Mouse (Mus musculus): ENCODE measurements around the gene Mdm2.
A peak's percentile ranks its signal among the peaks of the same experiment; 100 is the strongest.
"Not testable (repeated sequence)": the region's sequence is repeated elsewhere in the genome, so short reads cannot be mapped to it uniquely, and the experiment has no call there.

Mdm2 gene

GRCm38 (mm10) chr10:117710604-117711141 lies at the start of gene Mdm2:
Gene Mdm2 (minus strand): TSS chr10:117710758.
- peak; percentile 99 to 100 for DNase-seq (ENCODE audit: low spot score in 2 of 2)

GRCm38 (mm10) chr10:117759844-117760630 lies 49.5 kb upstream of the Mdm2 start:
- no peak for DNase-seq (ENCODE audit: low spot score in 2 of 2)

- no peak for DNase-seq (ENCODE audit: low spot score in 2 of 2)
Observed at GRCm38 (mm10) chr10:117758749-117759727, 48.5 kb upstream of the Mdm2 start.

- not testable (repeated sequence) for DNase-seq (ENCODE audit: low spot score in 2 of 2)
Observed at GRCm38 (mm10) chr10:117758344-117758743, 47.8 kb upstream of the Mdm2 start.

- no peak for DNase-seq (ENCODE audit: low spot score in 2 of 2)
Observed at GRCm38 (mm10) chr10:117757796-117758342, 47.3 kb upstream of the Mdm2 start.

- DNase-seq (ENCODE audit: low spot score in 2 of 2), result no peak
Observed at GRCm38 (mm10) chr10:117757259-117757658, 46.7 kb upstream of the Mdm2 start.

GRCm38 (mm10) chr10:117756784-117757183 lies 46.2 kb upstream of the Mdm2 start:
- DNase-seq (ENCODE audit: low spot score in 2 of 2), result no peak

GRCm38 (mm10) chr10:117755799-117756467 lies 45.4 kb upstream of the Mdm2 start:
- no peak for DNase-seq (ENCODE audit: low spot score in 2 of 2)

GRCm38 (mm10) chr10:117755086-117755798 lies 44.7 kb upstream of the Mdm2 start:
- no peak for DNase-seq (ENCODE audit: low spot score in 2 of 2)

- no peak for DNase-seq (ENCODE audit: low spot score in 2 of 2)
Observed at GRCm38 (mm10) chr10:117754609-117754940, 44.0 kb upstream of the Mdm2 start.

GRCm38 (mm10) chr10:117753711-117754608 lies 43.4 kb upstream of the Mdm2 start:
- DNase-seq (ENCODE audit: low spot score in 2 of 2), result no peak

- no peak for DNase-seq (ENCODE audit: low spot score in 2 of 2)
Observed at GRCm38 (mm10) chr10:117752851-117753647, 42.5 kb upstream of the Mdm2 start.

GRCm38 (mm10) chr10:117752304-117752821 lies 41.8 kb upstream of the Mdm2 start:
- no peak for DNase-seq (ENCODE audit: low spot score in 2 of 2)

- DNase-seq (ENCODE audit: low spot score in 2 of 2), result no peak
Observed at GRCm38 (mm10) chr10:117751744-117752143, 41.2 kb upstream of the Mdm2 start.

GRCm38 (mm10) chr10:117751282-117751610 lies 40.7 kb upstream of the Mdm2 start:
- DNase-seq (ENCODE audit: low spot score in 2 of 2), result no peak

- no peak for DNase-seq (ENCODE audit: low spot score in 2 of 2)
Observed at GRCm38 (mm10) chr10:117750529-117751281, 40.1 kb upstream of the Mdm2 start.

- DNase-seq (ENCODE audit: low spot score in 2 of 2), result no peak
Observed at GRCm38 (mm10) chr10:117749787-117750343, 39.3 kb upstream of the Mdm2 start.
